Mouse (Mus musculus) cortical plate, adult 2 months (tissue): Measurements from ENCODE around the gene Sctr.

Source experiments
- CTCF ChIP-seq: fragments of 200-500 bp; IDR thresholded peaks from 2 replicates; pipeline ENCODE4 v1.5.1; 2011; ENCODE audit warnings: mild to moderate bottlenecking, control low read depth, low read length; ENCODE audit not compliant: insufficient read depth; ENCODE audit errors: extremely low read depth
- POLR2A ChIP-seq: fragments of 200-500 bp; IDR thresholded peaks from 2 replicates; pipeline ENCODE4 v1.6.1; 2011; ENCODE audit warnings: mild to moderate bottlenecking, low read length, control low read depth; ENCODE audit not compliant: insufficient read depth; ENCODE audit errors: extremely low read depth

DNA sequence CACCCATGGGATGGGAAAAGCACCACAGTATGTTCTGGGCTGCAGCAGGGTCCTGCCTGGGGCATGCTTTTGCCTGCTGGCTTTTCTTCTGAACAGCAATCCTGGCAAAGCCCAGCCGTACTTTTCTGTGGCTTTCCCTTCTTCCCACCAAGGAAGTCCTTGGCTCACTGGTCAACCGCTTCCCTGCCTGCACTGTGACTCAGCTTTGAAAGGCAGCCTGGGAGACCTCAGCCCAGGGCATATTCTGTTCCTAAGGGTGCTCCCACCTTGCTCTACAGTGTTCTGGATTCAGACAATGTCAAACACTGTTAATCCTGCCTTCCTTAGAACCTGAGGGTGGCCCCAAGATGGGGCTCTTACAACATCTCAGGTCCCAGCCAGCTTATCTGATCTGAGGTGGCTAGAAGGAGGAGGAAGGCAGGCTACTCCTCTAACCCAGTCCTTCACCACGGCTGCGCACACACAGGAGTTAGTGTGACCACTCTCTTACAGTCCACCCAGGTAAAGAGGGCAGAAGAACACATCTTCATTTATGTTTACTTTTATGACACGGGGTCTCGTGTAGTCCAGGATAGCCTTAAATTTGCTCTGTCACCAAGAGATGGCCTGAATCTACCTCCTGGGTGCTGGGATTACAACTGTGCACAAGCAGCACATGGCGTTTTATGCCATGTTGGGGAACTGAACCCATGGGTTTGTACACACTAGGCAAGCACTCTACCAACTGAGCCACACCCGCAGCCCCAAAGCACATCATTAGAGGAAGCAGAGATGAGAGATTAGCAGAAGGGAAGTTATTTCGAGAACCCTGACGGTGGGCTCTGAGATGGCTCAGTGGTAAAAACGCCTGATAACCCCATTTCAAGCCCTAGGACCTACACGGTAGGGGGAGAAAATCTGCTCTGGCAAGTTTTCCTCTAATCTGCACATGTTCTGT is 105.8 kb downstream of the Sctr start:
- no peak for TF ChIP-seq CTCF
- TF ChIP-seq POLR2A, result no peak
